Mouse (Mus musculus) adrenal gland, adult (tissue): ENCODE data around the gene Gabarap.

Experiments used
- DNase-seq, 2 experiments: peaks; one replicate each; pipeline ENCODE4 v3.0.0; 2022 to 2023; ENCODE audit warnings: low spot score in 1 of 2; ENCODE audit not compliant: inconsistent age in 2 of 2

Gabarap gene

GRCm38 (mm10) chr11:70018131-70018990, 27.4 kb downstream of the Gabarap start:
- peak; percentile 58 to 78 for DNase-seq

GRCm38 (mm10) chr11:70019495-70020021, 28.6 kb downstream of the Gabarap start:
- DNase-seq, result no peak

GRCm38 (mm10) chr11:70020022-70020631, 29.2 kb downstream of the Gabarap start:
- peak in 1 of 2 experiments; percentile 60 for DNase-seq

- peak; percentile 81 to 92 for DNase-seq
These were observed 29.9 kb downstream of the Gabarap start for GRCm38 (mm10) chr11:70020731-70021263.

GRCm38 (mm10) chr11:70021264-70022132, 30.6 kb downstream of the Gabarap start:
- DNase-seq, result peak; percentile 99

- no peak for DNase-seq
These were observed 32.7 kb downstream of the Gabarap start for GRCm38 (mm10) chr11:70023481-70024150.

GRCm38 (mm10) chr11:70024151-70024514, 33.2 kb downstream of the Gabarap start:
- DNase-seq, result no peak

GRCm38 (mm10) chr11:70026689-70027088, 35.7 kb downstream of the Gabarap start:
- no peak for DNase-seq

- no peak for DNase-seq
These were observed 36.5 kb downstream of the Gabarap start for GRCm38 (mm10) chr11:70027397-70027796.

- no peak for DNase-seq
These were observed 37.6 kb downstream of the Gabarap start for GRCm38 (mm10) chr11:70028401-70029129.

GRCm38 (mm10) chr11:70029130-70029801, 38.3 kb downstream of the Gabarap start:
- peak; percentile 67 to 77 for DNase-seq

GRCm38 (mm10) chr11:70029829-70030550, 39.0 kb downstream of the Gabarap start:
- DNase-seq, result no peak

- no peak for DNase-seq
These were observed 39.8 kb downstream of the Gabarap start for GRCm38 (mm10) chr11:70030651-70031320.

GRCm38 (mm10) chr11:70031321-70031670, 40.4 kb downstream of the Gabarap start:
- DNase-seq, result no peak

- no peak for DNase-seq
These were observed 47.2 kb downstream of the Gabarap start for GRCm38 (mm10) chr11:70038174-70038573.

- no peak for DNase-seq
These were observed 48.7 kb downstream of the Gabarap start for GRCm38 (mm10) chr11:70039631-70040030.

- no peak for DNase-seq
These were observed 49.2 kb downstream of the Gabarap start for GRCm38 (mm10) chr11:70040184-70040583.
